Mouse (Mus musculus): ENCODE measurements around the gene Them5. TPM values are rescaled to one million over a fixed set of nuclear protein-coding genes. Genes with fewer than 3 reads are reported as not detected.

Gene Them5
- polyA plus RNA-seq, 1 experiment from 2014 or later, result 0.19 TPM

GRCm38 (mm10) chr3:94374636-94375035 lies 32.7 kb downstream of the Them5 start:
- ATAC-seq (ENCODE audit: insufficient read depth, low FRiP score, low TSS enrichment) (no peak), DNase-seq (ENCODE audit: low spot score) (no peak)
- Histone ChIP-seq H3K4me1 (ENCODE audit: control insufficient read depth, insufficient read depth, low read length) (peaks cover 5% of the 10 kb centered on the region), H3K4me3 (ENCODE audit: low read depth, low read length) (no peak overlapping the region), H3K27me3 (ENCODE audit: control insufficient read depth, insufficient read depth, low read length) (no peaks in the 10 kb centered on the region), H3K4me2 (ENCODE audit: low read depth) (no peak overlapping the region), H3K9ac (ENCODE audit: low read length) (no peak overlapping the region), H3K9me3 (ENCODE audit: control insufficient read depth, low read length) (no peaks in the 10 kb centered on the region), H3K27ac (ENCODE audit: low read depth, low read length) (no peak overlapping the region), H3K36me3 (ENCODE audit: control insufficient read depth, insufficient read depth, low read length) (no peaks in the 10 kb centered on the region)

GRCm38 (mm10) chr3:94375146-94375545 lies 33.2 kb downstream of the Them5 start:
- ATAC-seq (ENCODE audit: insufficient read depth, low FRiP score, low TSS enrichment), result no peak

DNA sequence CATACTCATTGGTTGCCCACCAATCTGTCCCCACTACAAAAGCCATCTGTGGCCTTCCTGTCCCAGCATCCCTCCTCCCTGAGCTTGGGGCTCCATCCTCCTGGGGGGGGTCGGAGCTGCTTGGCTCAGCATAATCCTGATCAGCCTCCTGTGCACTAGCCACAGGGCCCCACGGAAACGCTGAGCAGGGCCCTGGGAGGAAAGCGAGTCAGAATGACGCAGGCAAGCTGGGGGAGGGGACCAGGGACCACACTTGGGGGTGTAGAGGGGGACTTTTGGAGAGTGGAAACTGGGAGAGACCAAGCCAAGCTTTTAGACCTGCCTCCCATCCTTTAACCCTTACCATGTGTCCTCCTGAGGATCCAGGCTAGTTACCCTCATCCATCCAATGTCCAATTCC lies 34.0 kb downstream of the Them5 start:
- no peak for ATAC-seq (ENCODE audit: insufficient read depth, low FRiP score, low TSS enrichment)
- no peak for DNase-seq (ENCODE audit: low spot score)
- H3K27me3 ChIP-seq (ENCODE audit: control insufficient read depth, insufficient read depth, low read length), result no peaks in the 10 kb centered on the region
- 63% methylated on average over 5 of the region's 5 CpGs for WGBS
- H3K4me3 ChIP-seq (ENCODE audit: low read depth, low read length), result no peak overlapping the region
- peaks cover 5% of the 10 kb centered on the region for H3K4me1 ChIP-seq (ENCODE audit: control insufficient read depth, insufficient read depth, low read length)
- H3K4me2 ChIP-seq (ENCODE audit: low read depth), result no peak overlapping the region
- H3K36me3 ChIP-seq (ENCODE audit: control insufficient read depth, insufficient read depth, low read length), result no peaks in the 10 kb centered on the region
- H3K9me3 ChIP-seq (ENCODE audit: control insufficient read depth, low read length), result no peaks in the 10 kb centered on the region
- H3K27ac ChIP-seq (ENCODE audit: low read depth, low read length), result no peak overlapping the region
- no peak overlapping the region for H3K9ac ChIP-seq (ENCODE audit: low read length)

More at GRCm38 (mm10) chr3:94375146-94375545, 33.2 kb downstream of the Them5 start:
- WGBS, result 79% methylated on average over 2 of the region's 2 CpGs
- peaks cover 5% of the 10 kb centered on the region for H3K4me1 ChIP-seq (ENCODE audit: control insufficient read depth, insufficient read depth, low read length)
- H3K4me3 ChIP-seq (ENCODE audit: low read depth, low read length), result no peak overlapping the region
- H3K27me3 ChIP-seq (ENCODE audit: control insufficient read depth, insufficient read depth, low read length), result no peaks in the 10 kb centered on the region
- H3K9ac ChIP-seq (ENCODE audit: low read length), result no peak overlapping the region
- no peak overlapping the region for H3K4me2 ChIP-seq (ENCODE audit: low read depth)
- H3K27ac ChIP-seq (ENCODE audit: low read depth, low read length), result no peak overlapping the region
- H3K9me3 ChIP-seq (ENCODE audit: control insufficient read depth, low read length), result no peaks in the 10 kb centered on the region
- no peak for DNase-seq (ENCODE audit: low spot score)
- H3K36me3 ChIP-seq (ENCODE audit: control insufficient read depth, insufficient read depth, low read length), result no peaks in the 10 kb centered on the region

GRCm38 (mm10) chr3:94377028-94377923 lies 35.4 kb downstream of the Them5 start:
- H3K9me3 ChIP-seq (ENCODE audit: control insufficient read depth, low read length), result no peaks in the 10 kb centered on the region
- peaks cover 5% of the 10 kb centered on the region for H3K4me1 ChIP-seq (ENCODE audit: control insufficient read depth, insufficient read depth, low read length)
- no peak overlapping the region for H3K4me3 ChIP-seq (ENCODE audit: low read depth, low read length)
- no peak overlapping the region for H3K27ac ChIP-seq (ENCODE audit: low read depth, low read length)
- H3K36me3 ChIP-seq (ENCODE audit: control insufficient read depth, insufficient read depth, low read length), result no peaks in the 10 kb centered on the region
- ATAC-seq (ENCODE audit: insufficient read depth, low FRiP score, low TSS enrichment) (no peak), DNase-seq (ENCODE audit: low spot score) (no peak)
- no peak overlapping the region for H3K9ac ChIP-seq (ENCODE audit: low read length)
- no peaks in the 10 kb centered on the region for H3K27me3 ChIP-seq (ENCODE audit: control insufficient read depth, insufficient read depth, low read length)
- 19% methylated on average over 13 of the region's 13 CpGs for WGBS
- H3K4me2 ChIP-seq (ENCODE audit: low read depth), result no peak overlapping the region

- no peaks in the 10 kb centered on the region for H3K9me3 ChIP-seq (ENCODE audit: control insufficient read depth, low read length)
- H3K27me3 ChIP-seq (ENCODE audit: control insufficient read depth, insufficient read depth, low read length), result no peaks in the 10 kb centered on the region
- DNase-seq (ENCODE audit: low spot score) (no peak), ATAC-seq (ENCODE audit: insufficient read depth, low FRiP score, low TSS enrichment) (no peak)
- no peaks in the 10 kb centered on the region for H3K4me1 ChIP-seq (ENCODE audit: control insufficient read depth, insufficient read depth, low read length)
- no peak overlapping the region for H3K4me3 ChIP-seq (ENCODE audit: low read depth, low read length)
- no peak overlapping the region for H3K4me2 ChIP-seq (ENCODE audit: low read depth)
- WGBS, result 26% methylated on average over 9 of the region's 9 CpGs
- H3K9ac ChIP-seq (ENCODE audit: low read length), result no peak overlapping the region
- H3K27ac ChIP-seq (ENCODE audit: low read depth, low read length), result no peak overlapping the region
- no peaks in the 10 kb centered on the region for H3K36me3 ChIP-seq (ENCODE audit: control insufficient read depth, insufficient read depth, low read length)
Observed at GRCm38 (mm10) chr3:94379831-94380510, 38.1 kb downstream of the Them5 start.

DNA sequence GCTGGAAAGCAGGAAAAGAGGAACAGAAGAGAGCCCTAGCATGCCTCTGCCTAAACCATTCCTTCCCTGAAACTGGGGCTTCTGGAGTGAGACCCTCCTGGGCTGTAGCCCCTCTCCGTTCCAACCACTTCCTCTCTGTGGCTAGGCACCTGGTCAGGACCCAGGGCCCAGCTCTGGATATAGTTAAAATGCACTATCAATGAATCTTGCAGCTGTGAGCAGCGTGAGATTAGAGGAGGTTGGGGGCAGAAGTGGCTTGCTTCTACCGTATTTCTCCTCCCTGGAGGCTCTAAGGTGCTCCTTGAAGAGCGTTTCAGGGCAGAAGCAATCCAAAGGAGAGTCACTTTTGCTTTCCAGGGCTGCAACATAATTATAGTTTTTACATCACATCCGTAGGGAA lies 40.4 kb downstream of the Them5 start:
- Histone ChIP-seq H3K4me2 (ENCODE audit: low read depth) (no peak overlapping the region), H3K9me3 (ENCODE audit: control insufficient read depth, low read length) (no peaks in the 10 kb centered on the region), H3K4me1 (ENCODE audit: control insufficient read depth, insufficient read depth, low read length) (no peaks in the 10 kb centered on the region), H3K4me3 (ENCODE audit: low read depth, low read length) (no peak overlapping the region), H3K27ac (ENCODE audit: low read depth, low read length) (no peak overlapping the region), H3K27me3 (ENCODE audit: control insufficient read depth, insufficient read depth, low read length) (no peaks in the 10 kb centered on the region), H3K36me3 (ENCODE audit: control insufficient read depth, insufficient read depth, low read length) (no peaks in the 10 kb centered on the region), H3K9ac (ENCODE audit: low read length) (no peak overlapping the region)
- no peak for DNase-seq (ENCODE audit: low spot score)
- 86% methylated on average over 5 of the region's 5 CpGs for WGBS
- ATAC-seq (ENCODE audit: insufficient read depth, low FRiP score, low TSS enrichment), result no peak

GRCm38 (mm10) chr3:94383476-94383875 lies 41.6 kb downstream of the Them5 start:
- no peaks in the 10 kb centered on the region for H3K27me3 ChIP-seq (ENCODE audit: control insufficient read depth, insufficient read depth, low read length)
- ATAC-seq (ENCODE audit: insufficient read depth, low FRiP score, low TSS enrichment), result no peak
- DNase-seq (ENCODE audit: low spot score), result no peak
- no peaks in the 10 kb centered on the region for H3K36me3 ChIP-seq (ENCODE audit: control insufficient read depth, insufficient read depth, low read length)
- WGBS, result 74% methylated on average over 3 of the region's 3 CpGs
- no peak overlapping the region for H3K4me3 ChIP-seq (ENCODE audit: low read depth, low read length)
- no peaks in the 10 kb centered on the region for H3K4me1 ChIP-seq (ENCODE audit: control insufficient read depth, insufficient read depth, low read length)
- no peak overlapping the region for H3K27ac ChIP-seq (ENCODE audit: low read depth, low read length)
- no peak overlapping the region for H3K4me2 ChIP-seq (ENCODE audit: low read depth)
- no peak overlapping the region for H3K9ac ChIP-seq (ENCODE audit: low read length)
- H3K9me3 ChIP-seq (ENCODE audit: control insufficient read depth, low read length), result no peaks in the 10 kb centered on the region

GRCm38 (mm10) chr3:94386671-94387070 lies 44.8 kb downstream of the Them5 start:
- no peaks in the 10 kb centered on the region for H3K27me3 ChIP-seq (ENCODE audit: control insufficient read depth, insufficient read depth, low read length)
- DNase-seq (ENCODE audit: low spot score) (no peak), ATAC-seq (ENCODE audit: insufficient read depth, low FRiP score, low TSS enrichment) (no peak)
- no peaks in the 10 kb centered on the region for H3K36me3 ChIP-seq (ENCODE audit: control insufficient read depth, insufficient read depth, low read length)
- H3K4me1 ChIP-seq (ENCODE audit: control insufficient read depth, insufficient read depth, low read length), result no peaks in the 10 kb centered on the region
- 49% methylated on average over 4 of the region's 4 CpGs for WGBS
- no peak overlapping the region for H3K4me2 ChIP-seq (ENCODE audit: low read depth)
- no peak overlapping the region for H3K9ac ChIP-seq (ENCODE audit: low read length)
- H3K9me3 ChIP-seq (ENCODE audit: control insufficient read depth, low read length), result no peaks in the 10 kb centered on the region
- H3K4me3 ChIP-seq (ENCODE audit: low read depth, low read length), result no peak overlapping the region
- H3K27ac ChIP-seq (ENCODE audit: low read depth, low read length), result no peak overlapping the region

- H3K27me3 ChIP-seq (ENCODE audit: control insufficient read depth, insufficient read depth, low read length), result no peaks in the 10 kb centered on the region
- H3K36me3 ChIP-seq (ENCODE audit: control insufficient read depth, insufficient read depth, low read length), result no peaks in the 10 kb centered on the region
- H3K9ac ChIP-seq (ENCODE audit: low read length), result no peak overlapping the region
- no peak for DNase-seq (ENCODE audit: low spot score)
- H3K27ac ChIP-seq (ENCODE audit: low read depth, low read length), result no peak overlapping the region
- no peak overlapping the region for H3K4me2 ChIP-seq (ENCODE audit: low read depth)
- no peaks in the 10 kb centered on the region for H3K4me1 ChIP-seq (ENCODE audit: control insufficient read depth, insufficient read depth, low read length)
- H3K4me3 ChIP-seq (ENCODE audit: low read depth, low read length), result no peak overlapping the region
- ATAC-seq (ENCODE audit: insufficient read depth, low FRiP score, low TSS enrichment), result no peak
- WGBS, result 88% methylated on average over 10 of the region's 10 CpGs
- no peaks in the 10 kb centered on the region for H3K9me3 ChIP-seq (ENCODE audit: control insufficient read depth, low read length)
Observed at GRCm38 (mm10) chr3:94387391-94387790, 45.5 kb downstream of the Them5 start.

All from neural tube, embryonic 11.5 days (tissue).